Mouse (Mus musculus) 3134 (cell line): ENCODE data around the gene Aanat.

Experiments used
- DNase-seq: peaks from one replicate; pipeline ENCODE4 v3.0.0-alpha.2; 2011; ENCODE audit warnings: low spot score; ENCODE audit not compliant: insufficient read length; ENCODE audit errors: extremely low read depth

Gene Aanat

DNA sequence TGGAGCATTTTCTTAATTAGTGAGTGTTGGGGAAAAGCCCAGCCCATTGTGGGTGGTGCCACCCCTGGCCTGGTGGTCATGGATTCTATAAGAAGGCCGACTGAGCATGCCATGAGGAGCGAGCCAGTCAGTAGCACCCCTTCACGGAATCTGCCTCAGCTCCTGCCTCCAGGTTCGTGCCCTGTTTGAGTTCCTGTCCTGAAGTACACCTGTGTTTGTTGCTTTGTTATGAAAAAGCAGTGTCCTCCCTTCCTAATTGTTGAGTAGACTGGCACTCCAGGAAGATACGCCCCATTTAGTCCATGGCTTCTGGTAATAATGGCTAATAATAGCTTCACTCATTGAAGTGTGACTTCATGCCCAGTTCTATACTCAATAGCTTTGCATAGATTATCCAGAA, at the start of gene Aanat:
TSS of gene Aanat (plus strand) at position 123 of the 400 bp plus-strand sequence.
- DNase-seq: no peak

- DNase-seq: no peak
Measured at GRCm38 (mm10) chr11:116536685-116537084, 49.5 kb upstream of the Aanat start.

DNA sequence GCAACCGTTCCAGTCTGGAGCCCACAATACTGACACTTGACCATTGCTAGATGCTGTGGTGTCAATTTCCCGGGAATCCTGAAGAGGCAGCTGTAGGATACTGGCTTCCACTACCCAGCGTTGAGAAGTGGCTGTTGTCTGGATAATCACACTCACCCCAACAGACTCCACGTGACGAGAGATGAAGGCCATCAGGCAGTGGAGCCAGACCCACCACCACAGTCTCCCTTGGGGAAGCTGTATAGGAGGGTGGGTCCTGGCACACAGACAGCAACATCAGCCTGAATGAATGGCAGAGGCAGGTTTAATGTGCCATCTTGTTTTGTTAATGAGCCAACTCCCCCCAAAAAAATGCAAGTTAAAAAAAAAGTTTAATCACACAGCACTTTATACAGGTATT, 48.8 kb upstream of the Aanat start:
- no peak for DNase-seq

GRCm38 (mm10) chr11:116538142-116538735, 48.0 kb upstream of the Aanat start:
- DNase-seq: no peak

GRCm38 (mm10) chr11:116541183-116541582, 45.0 kb upstream of the Aanat start:
- no peak for DNase-seq

DNA sequence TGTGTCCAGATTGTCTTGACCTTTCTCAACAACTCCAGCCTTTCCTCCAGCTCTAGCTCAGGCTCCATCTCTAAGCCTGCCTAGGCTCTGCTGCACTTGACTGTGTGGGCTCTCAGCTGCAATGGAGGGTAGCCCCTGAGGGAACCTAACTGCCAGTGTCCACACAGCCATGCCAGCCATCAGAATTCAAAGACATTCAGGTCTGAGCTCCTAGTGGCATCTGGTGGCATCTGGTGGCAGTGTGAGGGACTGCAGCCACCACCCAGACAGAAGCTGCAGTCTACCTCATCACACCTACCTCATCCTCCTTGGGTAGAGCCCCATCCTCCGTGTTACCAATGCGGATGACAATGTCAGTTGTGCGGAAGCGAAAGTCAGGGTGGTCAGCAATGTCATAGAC, 43.1 kb upstream of the Aanat start:
- DNase-seq: no peak

- DNase-seq: no peak
Measured at GRCm38 (mm10) chr11:116547296-116548060, 38.8 kb upstream of the Aanat start.

- no peak for DNase-seq
Measured at GRCm38 (mm10) chr11:116548780-116549179, 37.5 kb upstream of the Aanat start.

GRCm38 (mm10) chr11:116549273-116550038, 36.8 kb upstream of the Aanat start:
- no peak for DNase-seq

DNA sequence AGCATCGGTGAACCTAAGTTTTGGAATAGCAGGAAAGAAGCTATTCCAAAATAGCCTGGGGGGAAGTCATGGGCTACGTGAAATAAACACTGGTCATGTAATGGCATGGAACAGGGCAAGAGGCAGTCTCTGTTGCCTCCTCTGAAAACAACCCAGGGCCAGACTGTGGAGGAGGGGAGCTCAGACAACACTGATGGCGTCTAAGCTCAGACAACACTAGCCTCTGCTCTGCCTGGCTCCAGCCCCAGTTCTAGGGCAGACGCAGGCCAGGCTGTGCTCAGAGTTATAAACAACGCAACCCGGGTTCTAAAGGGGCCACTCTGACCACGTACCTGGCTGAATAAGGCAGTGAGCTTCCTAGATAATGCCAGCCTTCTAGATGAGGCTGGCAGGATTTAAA, 35.5 kb upstream of the Aanat start:
- DNase-seq: no peak

- DNase-seq: no peak
Measured at GRCm38 (mm10) chr11:116552194-116552593, 34.0 kb upstream of the Aanat start.

- DNase-seq: no peak
Measured at GRCm38 (mm10) chr11:116554171-116554878, 31.9 kb upstream of the Aanat start.

GRCm38 (mm10) chr11:116555572-116555971, 30.7 kb upstream of the Aanat start:
- DNase-seq: no peak

GRCm38 (mm10) chr11:116556308-116556707, 29.9 kb upstream of the Aanat start:
- DNase-seq: no peak

- DNase-seq: no peak
Measured at GRCm38 (mm10) chr11:116565283-116566041, 20.8 kb upstream of the Aanat start.

GRCm38 (mm10) chr11:116567531-116567930, 18.7 kb upstream of the Aanat start:
- no peak for DNase-seq

DNA sequence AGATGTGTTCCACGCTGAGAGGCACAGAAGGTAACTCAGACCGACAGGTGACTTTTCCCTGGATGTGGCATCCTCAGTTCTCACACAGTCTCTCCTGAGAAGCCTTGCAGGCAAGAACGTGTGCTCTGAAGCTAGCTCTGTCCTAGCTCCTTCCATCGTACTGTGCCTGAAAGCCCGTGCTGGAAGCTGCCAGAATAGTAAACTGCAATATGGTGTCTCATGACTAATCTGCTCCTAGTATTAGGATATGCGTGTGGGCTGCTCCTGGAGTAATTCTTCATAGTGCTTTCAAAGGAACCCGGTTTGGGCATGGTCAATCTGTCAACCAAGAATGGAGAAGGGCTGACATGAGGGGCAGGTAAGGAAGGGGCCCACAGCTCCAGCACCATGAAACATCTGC, 15.4 kb upstream of the Aanat start:
- no peak for DNase-seq

DNA sequence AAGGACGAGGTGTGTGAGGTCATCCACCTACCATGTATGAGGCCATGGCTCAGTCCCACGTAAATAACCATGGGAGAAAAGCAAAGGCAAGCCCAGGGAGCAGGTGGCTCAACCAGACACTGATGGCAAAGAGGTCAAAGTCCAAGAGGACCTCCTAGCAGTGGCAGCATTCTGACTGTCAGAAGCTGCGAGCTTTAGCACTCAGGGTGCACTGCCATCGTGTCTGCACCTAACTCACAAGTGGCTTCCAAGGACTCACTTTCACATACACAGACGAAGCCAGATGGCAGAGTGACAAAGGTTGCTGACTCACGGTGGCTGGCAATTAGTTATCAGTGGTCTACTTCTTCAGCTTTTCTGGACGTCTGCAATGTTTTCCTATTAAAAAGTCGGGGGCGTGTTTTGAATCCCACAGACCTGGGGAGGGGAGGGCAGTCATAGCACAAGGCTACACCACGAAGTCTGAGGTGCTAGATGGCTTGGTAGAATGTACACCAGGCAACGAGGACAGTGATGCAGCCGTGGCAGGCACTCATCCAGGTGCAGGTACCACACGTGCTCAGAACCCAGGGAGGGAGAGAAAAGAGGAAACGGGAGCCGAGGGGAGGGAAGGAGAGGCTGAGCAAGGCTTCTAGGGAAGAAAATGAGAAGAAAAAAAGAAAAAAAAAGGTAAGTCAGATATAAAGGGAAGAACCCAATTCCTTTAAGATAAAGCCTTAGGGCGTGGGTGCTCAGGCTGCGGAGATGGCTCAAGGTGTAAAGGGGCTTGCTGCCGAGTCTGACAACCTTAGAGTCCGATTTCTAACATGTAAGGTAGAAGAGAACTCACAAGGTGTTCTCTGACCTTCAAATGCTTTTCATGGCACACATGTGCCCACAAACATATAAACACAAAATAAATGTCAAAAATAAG, 14.2 kb upstream of the Aanat start:
- peak; percentile 54 for DNase-seq
